Mouse (Mus musculus) natural killer cell, adult 2 months (primary cell): ENCODE measurements around the gene Slco4c1.
A peak's percentile ranks its signal among the peaks of the same experiment; 100 is the strongest.

ENCODE experiments used
- DNase-seq, 2 experiments: peaks; one replicate each; pipeline ENCODE4 v3.0.0; 2022; ENCODE audit warnings: low spot score in 2 of 2

Gene Slco4c1

DNA sequence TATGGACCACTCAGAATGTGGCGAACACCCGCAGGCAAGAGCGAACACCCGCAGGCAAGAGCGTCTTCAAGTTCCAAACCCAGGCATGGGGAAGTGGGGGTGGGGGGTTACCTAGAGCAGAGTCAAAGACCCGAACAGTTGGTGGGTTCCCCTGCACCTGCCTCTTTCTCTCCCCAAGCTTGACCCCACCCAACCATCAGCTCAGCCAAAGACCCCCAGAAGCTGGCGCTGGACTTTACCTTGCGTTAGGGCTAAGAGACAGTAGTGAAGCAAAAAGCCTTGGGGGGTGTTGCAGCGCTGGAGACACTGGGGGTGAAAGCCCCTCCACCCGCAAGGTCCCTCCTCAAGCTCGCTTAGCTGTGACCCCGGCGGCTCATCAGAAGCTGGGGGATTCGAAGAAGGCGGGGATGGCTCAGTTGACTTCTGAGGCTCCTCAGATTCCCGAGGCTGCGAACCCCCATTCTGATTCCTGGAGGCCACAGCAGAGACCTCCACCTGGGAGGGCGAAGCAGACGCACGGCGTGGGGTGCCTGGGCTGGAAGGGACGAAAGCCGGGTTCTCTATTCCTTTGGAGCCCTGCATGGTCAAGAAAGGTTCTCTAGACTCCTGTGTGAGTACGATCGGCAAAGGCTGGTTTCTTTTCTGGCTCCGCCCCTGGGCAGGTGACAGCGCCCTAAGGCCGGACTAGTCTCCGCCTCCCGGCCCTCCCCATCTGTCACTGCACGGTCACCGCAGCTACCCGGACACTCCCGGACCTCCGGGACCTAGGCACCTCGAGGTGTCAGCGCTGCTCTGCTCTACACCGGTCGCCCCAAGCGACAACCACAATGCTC is at the start of gene Slco4c1:
Gene Slco4c1 (minus strand): TSS at position 644 of the 833 bp plus-strand sequence.
- peak; percentile 20 to 26 for DNase-seq

DNA sequence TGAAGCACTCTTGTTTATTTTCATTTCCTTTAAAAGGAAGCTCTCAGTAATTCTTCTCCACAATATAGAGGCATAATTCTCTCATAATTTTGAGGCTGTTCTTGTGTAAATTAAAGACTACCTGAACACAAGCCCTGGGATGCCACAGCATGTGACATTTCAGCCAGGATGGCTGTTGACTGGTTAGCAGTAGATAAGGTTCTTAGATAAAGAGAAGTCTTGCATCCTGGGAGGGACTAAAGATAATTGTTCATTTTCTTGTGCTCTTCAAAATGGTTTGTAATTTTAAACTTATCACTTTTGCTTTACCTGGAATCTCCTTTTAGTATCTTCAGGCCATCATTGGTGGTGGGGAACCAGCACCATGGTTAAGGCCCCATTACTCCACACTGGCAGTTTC is 45.4 kb upstream of the Slco4c1 start:
- no peak for DNase-seq

DNA sequence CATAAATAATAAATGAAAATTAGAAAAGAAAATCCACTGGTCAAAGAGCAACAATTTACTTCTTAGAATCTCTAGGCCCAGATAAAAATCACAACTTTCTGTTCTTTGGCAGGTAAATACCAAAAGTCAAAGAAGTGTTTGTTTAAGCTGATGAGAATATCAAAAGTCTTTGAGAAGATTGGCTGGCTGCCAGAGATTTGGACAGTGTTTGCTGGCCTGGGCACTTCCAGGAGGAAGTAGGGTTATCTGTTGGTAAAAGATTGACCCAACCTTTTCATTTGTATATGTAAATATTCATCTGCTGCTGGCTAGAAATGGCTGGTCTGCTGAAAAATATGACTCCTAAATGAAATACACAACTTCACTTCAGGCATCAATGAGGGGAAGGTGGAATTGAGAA is 11.8 kb upstream of the Slco4c1 start:
- no peak for DNase-seq

DNA sequence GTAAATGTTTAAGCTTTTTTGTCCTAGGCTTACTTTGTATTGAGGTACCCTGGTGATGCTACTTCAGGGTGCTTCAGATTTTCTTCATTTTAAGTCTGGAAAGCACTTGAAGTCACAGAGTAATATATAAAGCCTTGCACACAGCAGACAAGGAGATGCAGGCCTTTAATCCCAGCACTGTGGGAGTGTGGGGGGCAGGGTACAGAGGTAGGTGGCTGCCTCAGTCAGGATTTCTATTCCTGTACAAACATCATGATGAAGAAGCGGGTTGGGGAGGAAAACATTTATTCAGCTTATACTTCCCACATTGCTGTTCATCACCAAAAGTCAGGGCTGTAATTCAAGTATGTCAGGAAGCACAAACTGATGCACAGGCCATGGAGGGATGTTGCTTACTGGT is 6.6 kb upstream of the Slco4c1 start:
- DNase-seq = no peak

DNA sequence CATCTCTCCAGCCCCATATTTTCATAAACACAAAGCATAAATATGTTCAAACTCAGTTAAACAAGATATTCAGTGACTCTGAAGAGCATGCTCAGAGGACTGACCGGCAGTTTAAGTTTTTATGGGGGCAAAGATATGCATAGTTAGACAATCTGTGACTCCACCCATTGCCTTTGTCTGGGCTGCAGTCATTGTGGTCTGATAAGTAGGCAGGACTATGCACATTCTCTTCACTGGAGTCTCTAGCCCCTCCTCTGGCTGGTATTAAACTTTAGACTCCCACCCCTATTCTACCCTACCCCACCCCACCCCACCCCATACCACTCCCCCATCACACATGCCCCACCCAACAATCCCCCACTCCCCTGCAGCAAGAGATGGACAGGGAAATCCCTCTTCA is 4.1 kb upstream of the Slco4c1 start:
- DNase-seq = no peak

DNA sequence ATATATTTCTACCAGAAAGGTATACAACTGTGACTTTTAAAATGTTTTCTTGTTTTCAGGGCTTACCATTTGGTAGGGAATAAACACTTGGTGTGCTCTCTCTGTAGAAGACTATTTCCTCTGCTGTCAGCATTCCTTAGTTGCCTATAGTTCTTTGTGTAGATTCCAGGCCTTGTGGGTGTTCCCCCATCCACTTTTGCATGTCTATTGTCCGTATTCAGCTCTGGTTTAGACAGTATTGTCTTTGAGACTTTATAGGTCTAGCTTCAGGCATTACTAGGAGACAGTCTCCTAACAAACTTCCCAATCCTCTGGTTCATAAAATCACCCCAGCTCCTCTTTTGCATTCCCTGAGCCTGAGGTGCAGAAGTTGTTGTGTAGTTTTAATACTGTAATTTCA is 2.7 kb upstream of the Slco4c1 start:
- DNase-seq = no peak

DNA sequence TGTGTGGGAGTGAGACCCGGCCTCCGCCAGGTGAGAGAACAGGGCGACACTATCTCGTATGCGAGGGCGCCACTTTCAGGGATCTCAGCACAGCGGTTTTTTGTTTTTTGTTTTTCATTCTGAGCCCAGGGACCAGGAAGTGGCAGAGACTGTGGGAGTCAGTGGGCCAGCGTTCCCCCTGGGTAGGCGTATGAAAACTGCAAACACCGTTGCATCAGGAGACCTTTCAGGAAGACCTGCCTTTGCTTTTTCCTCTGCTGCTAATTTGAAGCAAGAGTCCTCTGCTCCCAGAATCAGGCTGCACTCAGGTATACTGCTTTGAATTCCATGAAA is 356 bp upstream of the Slco4c1 start:
- no peak for DNase-seq

DNA sequence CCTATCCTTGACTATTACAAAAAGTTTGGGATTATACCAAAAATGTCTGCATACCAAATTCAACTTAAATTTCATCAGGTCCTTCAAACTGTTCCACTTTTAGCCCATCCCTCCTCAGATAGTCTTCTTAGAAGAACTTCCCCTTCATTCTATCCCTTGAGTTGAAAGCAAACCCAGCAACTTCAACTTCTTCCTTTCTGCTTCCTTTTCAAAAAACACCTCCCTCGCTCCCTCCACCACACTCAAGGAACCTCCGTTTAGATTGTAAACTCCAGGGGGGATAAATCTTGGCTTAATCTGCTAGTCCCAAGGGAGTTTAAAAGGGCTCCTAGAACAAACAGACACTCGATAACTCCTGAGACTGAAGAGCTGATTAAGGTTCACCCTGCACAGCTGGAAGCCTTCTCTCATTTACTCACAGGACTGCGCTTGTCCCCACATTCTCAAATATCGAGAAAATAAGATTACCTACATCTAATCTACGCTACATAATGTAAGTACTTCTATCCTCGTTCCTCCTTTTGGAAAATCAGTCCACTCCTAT is 1.1 kb downstream of the Slco4c1 start:
- DNase-seq = no peak

DNA sequence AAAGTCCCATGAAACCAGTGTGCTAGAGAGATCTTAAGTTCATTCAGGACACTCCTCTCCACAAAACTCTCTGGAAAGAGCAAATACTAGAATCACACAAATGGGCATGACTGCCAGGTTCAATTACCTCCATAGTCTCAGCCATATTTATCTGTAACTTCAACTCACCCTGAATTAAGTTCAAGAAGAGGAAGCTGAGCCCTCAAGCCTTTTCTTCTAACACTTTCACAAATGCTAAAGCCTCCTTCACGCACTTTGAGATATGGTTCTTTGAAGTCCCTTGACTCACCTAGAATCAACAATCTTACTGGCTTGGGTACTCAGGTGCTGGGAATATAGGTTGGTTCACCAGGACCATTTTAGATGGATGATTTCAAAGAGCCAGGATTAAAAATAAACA is 3.2 kb downstream of the Slco4c1 start:
- no peak for DNase-seq

DNA sequence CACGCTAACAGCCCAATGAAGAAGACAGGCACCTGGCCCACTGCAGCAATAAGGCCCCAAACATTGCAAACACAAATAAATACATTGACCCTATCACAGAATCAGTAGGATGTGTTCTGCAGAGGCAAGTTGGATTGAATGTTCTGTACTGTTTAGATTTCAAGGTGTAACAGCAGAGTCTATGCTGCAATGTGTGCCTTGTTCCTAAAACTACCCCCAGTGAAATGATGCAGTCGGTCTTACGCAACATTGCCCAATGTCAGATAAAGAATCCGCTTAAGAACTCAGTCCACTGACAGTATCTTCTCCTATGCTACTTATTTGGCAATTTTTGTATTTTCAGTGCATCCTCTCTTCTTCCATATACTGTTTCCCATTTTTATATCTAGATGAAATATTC is 6.0 kb downstream of the Slco4c1 start:
- DNase-seq = no peak

DNA sequence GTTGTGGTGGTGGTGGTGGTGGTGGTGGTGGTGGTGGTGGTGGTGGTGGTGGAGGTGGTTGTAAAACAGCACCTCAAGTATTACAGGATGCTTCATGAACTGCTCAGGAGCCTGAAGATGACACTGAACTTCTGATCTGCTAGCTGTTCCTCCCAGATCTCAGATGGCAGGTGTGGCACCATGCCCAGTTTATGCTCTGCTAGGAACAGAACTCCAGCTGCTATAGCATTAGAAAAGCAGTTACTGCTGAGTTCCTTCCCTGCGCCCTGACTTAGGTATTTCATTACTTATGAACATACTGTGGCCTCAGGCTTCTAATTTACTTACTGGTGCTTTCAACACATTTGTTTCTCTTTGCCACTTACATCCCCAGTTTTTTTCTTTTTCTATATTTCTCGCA is 7.9 kb downstream of the Slco4c1 start:
- DNase-seq = no peak

DNA sequence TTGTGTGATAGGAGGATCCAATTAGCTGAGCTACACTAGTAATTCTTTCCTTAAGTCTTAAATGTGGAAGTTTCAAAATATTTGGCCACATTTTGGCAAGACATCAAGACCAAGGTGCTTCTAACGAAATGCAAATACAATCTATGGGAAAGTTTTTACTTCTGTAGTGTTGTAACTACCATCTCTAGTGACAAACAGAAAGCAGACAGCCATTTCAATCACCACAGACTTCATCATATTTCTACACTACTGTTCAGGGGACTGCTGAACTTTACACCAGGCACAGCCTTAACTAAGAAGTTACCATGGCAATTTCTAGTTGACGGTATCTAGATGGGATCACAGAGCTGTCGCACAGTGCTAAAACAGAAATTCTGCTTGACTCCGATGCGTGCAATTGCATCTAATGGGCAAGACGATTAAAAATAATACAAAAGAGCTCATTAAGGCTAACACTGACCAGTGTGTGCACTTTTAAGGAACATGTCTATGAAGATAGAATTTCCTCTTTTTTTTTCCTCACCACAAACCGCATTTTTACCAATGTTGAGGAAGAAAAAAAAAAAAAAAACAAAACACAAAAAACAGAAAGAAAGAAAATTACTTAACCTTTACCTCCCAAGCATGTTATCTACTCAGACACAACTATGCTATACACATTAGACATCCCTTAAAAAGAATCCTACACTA is 11.8 kb downstream of the Slco4c1 start:
- no peak for DNase-seq

DNA sequence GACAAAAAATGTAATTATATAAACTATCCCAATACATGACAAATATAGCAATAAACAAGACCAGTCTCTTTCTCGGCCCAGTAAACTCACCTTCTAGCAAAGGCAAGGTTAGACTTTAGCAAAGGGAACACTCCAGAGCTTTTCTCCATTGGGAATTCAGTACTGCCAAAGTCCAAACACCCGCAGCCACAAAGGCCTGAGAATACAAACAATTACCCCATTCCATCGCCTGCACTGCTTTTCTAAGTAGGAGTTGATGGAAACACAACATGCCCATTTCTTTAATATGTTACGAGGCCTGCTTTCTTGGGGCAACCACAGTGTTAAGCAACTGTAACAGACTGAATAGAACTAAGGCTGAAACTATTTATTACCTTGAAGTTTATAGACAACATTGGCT is 18.4 kb downstream of the Slco4c1 start:
- DNase-seq = no peak

DNA sequence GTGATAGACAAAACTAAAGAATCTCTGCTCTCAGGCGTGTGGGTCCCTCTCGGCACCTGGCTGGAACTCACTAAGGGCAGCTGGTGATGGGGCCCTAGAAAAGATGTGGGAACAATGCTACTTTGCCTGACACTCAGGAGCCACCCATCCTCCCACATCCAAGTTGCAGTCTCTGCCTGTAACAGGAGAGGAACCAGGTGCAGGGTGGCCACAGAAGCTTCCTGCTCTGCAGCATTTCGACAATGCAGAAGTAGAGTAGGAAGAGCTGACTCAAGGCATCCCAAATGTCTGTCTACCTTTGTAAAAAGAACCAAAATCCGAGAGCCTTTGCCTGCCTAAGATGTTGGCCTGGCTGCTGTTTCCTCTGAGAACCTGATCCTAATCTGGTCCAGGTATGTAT is 22.9 kb downstream of the Slco4c1 start:
- no peak for DNase-seq

DNA sequence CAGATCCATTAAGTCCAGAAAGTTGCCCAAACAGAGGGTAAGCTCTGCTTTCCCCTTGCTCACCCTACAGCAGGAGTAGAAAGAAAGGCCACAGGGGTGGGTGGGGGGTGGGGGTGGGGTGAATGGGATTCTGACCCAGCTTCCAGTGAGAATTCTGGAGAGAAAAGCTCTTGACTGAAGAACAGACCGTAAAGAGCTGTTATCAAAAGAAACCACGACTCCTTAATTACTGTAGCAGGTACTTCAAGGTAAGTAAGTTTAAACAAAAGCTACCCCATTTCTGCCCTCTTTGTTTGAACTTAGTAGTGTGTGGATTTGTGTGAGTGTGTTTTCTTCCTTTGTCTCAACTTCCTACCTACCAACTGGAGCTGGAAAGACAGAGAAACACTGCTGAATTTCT is 23.4 kb downstream of the Slco4c1 start:
- no peak for DNase-seq

DNA sequence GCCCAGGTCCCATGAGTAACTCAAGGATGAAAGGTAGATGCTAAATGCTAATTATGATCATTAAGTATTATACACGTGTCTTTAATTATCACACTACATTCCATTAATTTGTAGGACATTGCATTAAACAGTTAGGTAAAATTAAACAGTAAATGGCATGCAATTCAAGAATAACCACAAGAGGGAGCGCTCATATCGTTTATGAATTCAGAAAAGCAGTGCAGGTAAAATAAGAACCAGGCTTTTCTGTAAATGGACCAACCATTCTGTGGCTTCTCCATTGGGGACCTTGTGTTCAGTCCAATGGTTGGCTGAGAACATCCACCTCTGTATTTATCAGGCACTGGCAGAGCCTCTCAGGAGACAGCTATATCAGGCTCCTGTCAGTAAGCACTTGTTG is 25.2 kb downstream of the Slco4c1 start:
- DNase-seq = no peak

DNA sequence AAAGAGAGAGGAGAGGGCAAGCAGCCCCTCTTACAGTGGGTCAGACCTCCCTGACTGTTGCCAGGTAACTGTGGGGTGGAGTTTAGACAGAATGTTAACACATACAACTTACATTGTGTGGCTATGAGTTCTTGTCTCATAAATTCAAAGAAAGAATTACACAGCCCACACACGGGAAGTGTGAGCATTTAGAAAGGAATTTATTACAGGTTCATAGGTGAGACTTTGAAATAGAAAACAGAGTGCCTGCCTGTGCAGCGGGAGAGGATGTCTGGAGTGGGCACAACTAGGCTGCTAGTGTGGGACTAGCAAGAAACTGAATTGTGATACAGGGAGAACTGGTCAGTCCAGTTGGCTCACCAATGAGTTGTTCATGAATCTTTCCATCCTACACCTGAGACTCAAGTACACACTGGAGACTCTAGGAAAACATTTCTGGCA is 66.7 kb downstream of the Slco4c1 start:
- no peak for DNase-seq

DNA sequence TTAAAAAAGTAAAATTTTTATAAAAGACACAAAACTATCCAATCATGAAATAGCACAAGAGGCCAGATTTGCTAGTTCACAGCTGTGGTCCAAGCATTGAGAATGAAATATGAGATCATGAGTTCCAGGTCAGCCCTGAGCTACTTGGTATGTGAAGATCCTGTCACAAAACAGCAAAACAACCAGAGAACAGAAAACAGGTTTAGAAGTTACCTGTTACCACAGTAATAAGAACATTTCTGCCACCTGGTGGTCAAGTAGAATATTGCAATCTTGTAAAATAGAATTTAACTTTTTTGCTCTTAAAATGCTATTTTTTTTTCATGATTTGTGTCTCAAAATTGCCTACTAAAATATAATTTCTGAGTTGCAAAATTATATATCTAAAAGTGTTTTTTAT is 70.4 kb downstream of the Slco4c1 start:
- DNase-seq = no peak

DNA sequence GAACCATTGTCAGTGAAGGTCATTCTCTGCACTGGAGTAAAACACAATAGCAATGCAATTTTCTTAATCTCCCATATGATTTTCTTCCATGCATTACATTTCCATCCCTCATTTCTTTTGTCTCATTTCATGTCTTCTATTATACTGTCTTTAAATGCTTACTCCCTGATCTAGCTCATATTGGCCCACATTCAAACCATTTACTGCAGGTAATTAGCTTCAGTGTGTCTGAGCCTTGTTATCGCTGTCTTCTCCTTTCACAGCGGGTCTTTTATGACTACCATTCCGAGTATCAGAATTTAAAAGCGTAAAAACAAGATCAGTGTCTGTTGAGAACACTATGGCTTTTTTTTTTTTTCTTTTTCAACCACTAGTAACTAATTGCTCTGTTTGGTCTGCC is 77.3 kb downstream of the Slco4c1 start:
- DNase-seq = no peak

DNA sequence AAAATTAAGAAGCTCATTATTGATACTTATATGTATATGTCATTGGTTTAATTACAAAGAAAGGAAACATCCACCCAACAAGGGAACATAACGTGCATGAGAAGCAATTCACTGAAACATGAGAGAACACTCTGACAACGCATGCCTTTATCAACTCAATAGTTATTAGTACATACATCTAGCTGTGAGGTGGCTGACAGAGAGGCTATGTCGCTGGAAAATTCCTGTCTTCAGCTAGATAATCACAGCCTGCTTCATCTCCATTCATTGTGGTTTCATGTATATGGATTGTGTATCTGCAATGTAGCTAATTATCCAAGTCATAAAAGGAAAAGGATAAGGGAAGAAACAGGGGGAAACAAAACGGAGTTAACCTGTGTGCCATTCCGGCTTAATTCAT is 77.7 kb downstream of the Slco4c1 start:
- no peak for DNase-seq

DNA sequence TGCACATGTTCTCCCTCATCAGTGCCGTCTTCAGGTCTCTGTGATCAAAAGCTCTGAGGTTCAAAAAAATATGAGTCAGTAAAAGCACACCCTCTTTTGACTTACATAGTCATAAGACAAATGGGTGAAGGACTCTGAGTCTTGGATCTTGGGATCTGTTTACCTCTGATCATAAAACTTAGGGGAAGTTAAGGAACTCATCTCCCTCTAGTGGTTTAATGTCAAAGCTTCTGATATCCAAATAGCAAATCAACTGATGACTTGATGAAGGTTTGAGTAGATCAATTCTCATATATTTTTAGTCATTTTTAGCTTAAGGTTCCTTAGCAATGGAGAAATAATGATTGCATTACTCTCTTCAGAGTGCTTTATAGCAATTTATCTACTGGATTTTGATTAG is 82.7 kb downstream of the Slco4c1 start:
- no peak for DNase-seq

DNA sequence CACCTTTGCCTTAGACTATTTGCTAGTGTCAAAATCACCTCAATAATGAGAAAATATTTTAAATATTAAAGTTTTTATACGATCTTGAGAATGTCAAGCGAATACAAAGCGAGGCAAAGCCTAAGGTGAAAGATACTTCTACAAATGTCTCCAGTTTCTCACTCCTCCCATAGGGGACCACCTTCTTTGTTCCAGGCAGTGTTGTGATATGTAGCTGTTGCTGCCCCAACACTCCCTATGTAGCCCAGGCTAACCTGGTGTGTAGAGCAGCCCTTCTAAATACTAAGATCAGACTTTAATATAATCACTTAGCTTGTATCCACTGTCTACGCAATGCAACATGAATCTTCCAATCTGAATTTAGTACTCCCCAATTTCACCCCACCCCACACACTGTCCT is 97.8 kb downstream of the Slco4c1 start:
- no peak for DNase-seq

DNA sequence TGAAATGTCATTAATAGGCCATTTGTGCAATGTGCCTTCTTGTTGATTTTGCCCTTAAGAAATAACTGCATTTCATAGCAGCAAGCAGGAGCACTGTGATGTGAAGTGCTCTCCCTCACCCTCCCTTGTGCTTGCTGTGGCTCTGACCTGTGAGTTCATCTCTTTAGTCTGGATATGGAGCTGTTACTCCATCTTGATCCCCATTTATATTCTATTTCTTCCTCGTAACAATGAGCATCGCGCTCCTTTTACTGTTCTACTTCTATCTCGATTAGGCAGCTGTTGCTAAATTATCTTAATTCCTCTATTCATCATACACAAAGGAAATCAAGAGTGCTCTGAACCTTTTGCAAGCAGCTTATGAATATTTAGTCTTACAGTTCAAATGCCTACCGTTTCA is 98.3 kb downstream of the Slco4c1 start:
- no peak for DNase-seq
